10 mouse cellular contexts compared by ENCODE assay signal in genomic region chr9:46703674-46704073, GRCm38 (mm10).
DNase-seq lines count a peak whose midpoint lies in the region; ATAC-seq and TF ChIP-seq lines count a peak whose summit lies in the region.
"Had no signal": no experiment of that assay in that cellular context is flagged by ENCODE, and none has a peak within 500 bp of the region (broad histone marks: within the 10 kb centered on the region; RNA-seq: fewer than 3 reads in every experiment).

No protein-coding gene starts in this region.

- no peak overlapping the region for H3K4me2 ChIP-seq in hindbrain, embryonic 12.5 days (replicated peaks)
- no peak overlapping the region for H3K4me2 ChIP-seq in midbrain, embryonic 12.5 days (replicated peaks)

- ATAC-seq in hindbrain, embryonic 12.5 days (ENCODE audit: low FRiP score) = peak; percentile 83
- ATAC-seq in midbrain, embryonic 12.5 days (ENCODE audit: low FRiP score, low read depth) = peak; percentile 74; the same call in 1 of the 2 replicates

- TF ChIP-seq CTCF in brain, embryonic 14.5 days (IDR thresholded peaks at IDR 0.05; ENCODE audit: borderline replicate concordance, extremely low read depth, insufficient read depth, insufficient read length) = no peak

- H3K27ac ChIP-seq in hindbrain, embryonic 12.5 days = peak overlapping the region; percentile 64
- peak overlapping the region; percentile 67 for H3K27ac ChIP-seq in midbrain, embryonic 12.5 days (replicated peaks)

- no peak for TF ChIP-seq POLR2A in brain, embryonic 14.5 days (IDR thresholded peaks at IDR 0.05; ENCODE audit: borderline replicate concordance, extremely low read depth, insufficient read depth, insufficient read length, poor library complexity, severe bottlenecking)

- H3K27me3 ChIP-seq in hindbrain, embryonic 12.5 days = no peaks in the 10 kb centered on the region
- peaks cover 6% of the 10 kb centered on the region; the same call in 1 of the 2 replicates for H3K27me3 ChIP-seq in midbrain, embryonic 12.5 days

- no peak overlapping the region for H3K4me3 ChIP-seq in hindbrain, embryonic 12.5 days
- no peak overlapping the region for H3K4me3 ChIP-seq in midbrain, embryonic 12.5 days

- WGBS in hindbrain, embryonic 12.5 days = 32% methylated on average over 8 of the region's 8 CpGs
- WGBS in midbrain, embryonic 12.5 days = 27% methylated on average over 8 of the region's 8 CpGs

- DNase-seq in ZHBTc4 (ENCODE audit: low read depth, low spot score) (peak; percentile 7), adipocyte (ENCODE audit: low spot score) (no peak)
- DNase-seq in brain, embryonic 14.5 days (ENCODE audit: low read depth) = peak; percentile 89
- no peak for DNase-seq in heart, postnatal 10 days
- DNase-seq in urinary bladder, postnatal 36 days (ENCODE audit: low spot score in 2 of 2) = no peak
- no peak for DNase-seq in embryo, embryonic 11 days
- DNase-seq: kidney, adult 18-20 months; liver had no signal

- intact Hi-C loops in heart, postnatal 10 days (cut with DNase I) = no loop called here

- H3K36me3 ChIP-seq in hindbrain, embryonic 12.5 days = no peaks in the 10 kb centered on the region
- H3K36me3 ChIP-seq in midbrain, embryonic 12.5 days = no peaks in the 10 kb centered on the region

- H3K4me1 ChIP-seq in hindbrain, embryonic 12.5 days = peaks cover 26% of the 10 kb centered on the region
- H3K4me1 ChIP-seq in midbrain, embryonic 12.5 days = peaks cover 31% of the 10 kb centered on the region

- no peaks in the 10 kb centered on the region for H3K9me3 ChIP-seq in hindbrain, embryonic 12.5 days (replicated peaks)
- no peaks in the 10 kb centered on the region for H3K9me3 ChIP-seq in midbrain, embryonic 12.5 days

- no peak overlapping the region for H3K9ac ChIP-seq in hindbrain, embryonic 12.5 days
- no peak overlapping the region for H3K9ac ChIP-seq in midbrain, embryonic 12.5 days (replicated peaks)

Comparison
In these comparisons a context has a peak if more than half of its experiments do, and no peak if none do; other contexts are left out.
1. DNase-seq: peak in ZHBTc4 (single experiment) and brain, embryonic 14.5 days (single experiment); none in adipocyte (single experiment), heart, postnatal 10 days (0 of 2), urinary bladder, postnatal 36 days (0 of 2) and embryo, embryonic 11 days (single experiment).